Mouse (Mus musculus) embryonic facial prominence, embryonic 14.5 days (tissue): ENCODE data around the gene Gpx2. TPM values are rescaled to one million over a fixed set of nuclear protein-coding genes. Genes with fewer than 3 reads are reported as not detected.

Experiments used
- ATAC-seq: fragments of 200-750 bp; cut with Nextera tagmentation; 2 replicates; pipeline ENCODE4 v1.8.0; 2017; ENCODE audit warnings: low read depth, moderate number of reproducible peaks, moderate TSS enrichment
- DNase-seq: peaks from one replicate; pipeline ENCODE4 v3.0.0-alpha.2; 2015; ENCODE audit warnings: low spot score
- H3K27ac ChIP-seq: fragments of 300-500 bp; sonication (generic); replicated peaks from 2 replicates; pipeline ENCODE4 v1.5.1; 2014; ENCODE audit warnings: low read depth, mild to moderate bottlenecking, low read length, moderate library complexity
- H3K27me3 ChIP-seq: fragments of 300-500 bp; sonication (generic); replicated peaks from 2 replicates; pipeline ENCODE4 v1.6.1; 2014; ENCODE audit warnings: low read length; ENCODE audit not compliant: control insufficient read depth, insufficient read depth
- H3K36me3 ChIP-seq: fragments of 300-500 bp; sonication (generic); 2 replicates; pipeline ENCODE4 v1.6.1; 2014; ENCODE audit warnings: low read length, mixed read lengths; ENCODE audit not compliant: control insufficient read depth, insufficient read depth
- H3K4me1 ChIP-seq: fragments of 300-500 bp; sonication (generic); 2 replicates; pipeline ENCODE4 v1.6.1; 2014; ENCODE audit warnings: antibody characterized with exemption, low read length; ENCODE audit not compliant: control insufficient read depth, insufficient read depth
- H3K4me2 ChIP-seq: fragments of 300-500 bp; sonication (generic); 2 replicates; pipeline ENCODE4 v1.6.1; 2014; ENCODE audit warnings: low read depth, mild to moderate bottlenecking, low read length, moderate library complexity, mixed read lengths
- H3K4me3 ChIP-seq: fragments of 300-500 bp; sonication (generic); 2 replicates; pipeline ENCODE4 v1.5.1; 2014; ENCODE audit warnings: low read depth, mild to moderate bottlenecking, low read length
- H3K9ac ChIP-seq: fragments of 300-500 bp; sonication (generic); 2 replicates; pipeline ENCODE4 v1.6.1; 2014; ENCODE audit warnings: low read depth, mild to moderate bottlenecking, low read length, moderate library complexity, mixed read lengths
- H3K9me3 ChIP-seq: fragments of 300-500 bp; sonication (generic); 2 replicates; pipeline ENCODE4 v1.6.1; 2016; ENCODE audit warnings: low read length; ENCODE audit not compliant: control insufficient read depth
- WGBS: fragments of 180-500 bp; shearing (Covaris S2); extraction: QIAGEN DNeasy Blood & Tissue Kit; methylation state at CpG from one replicate; pipeline ENCODE4 v1.1.7; 2014; 5-methylcytosine and 5-hydroxymethylcytosine counted together
- polyA plus RNA-seq: library from polyadenylated mRNA; unstranded; fragments of >200 nt; fragmentation: Nextera tagmentation; extraction: Ambion mirVana; gene quantifications from 2 replicates; pipeline ENCODE4 v1.2.1, GENCODE M21; 2014

The Gpx2 gene
- polyA plus RNA-seq, 1 experiment from 2014 or later, result 6.8 TPM

DNA sequence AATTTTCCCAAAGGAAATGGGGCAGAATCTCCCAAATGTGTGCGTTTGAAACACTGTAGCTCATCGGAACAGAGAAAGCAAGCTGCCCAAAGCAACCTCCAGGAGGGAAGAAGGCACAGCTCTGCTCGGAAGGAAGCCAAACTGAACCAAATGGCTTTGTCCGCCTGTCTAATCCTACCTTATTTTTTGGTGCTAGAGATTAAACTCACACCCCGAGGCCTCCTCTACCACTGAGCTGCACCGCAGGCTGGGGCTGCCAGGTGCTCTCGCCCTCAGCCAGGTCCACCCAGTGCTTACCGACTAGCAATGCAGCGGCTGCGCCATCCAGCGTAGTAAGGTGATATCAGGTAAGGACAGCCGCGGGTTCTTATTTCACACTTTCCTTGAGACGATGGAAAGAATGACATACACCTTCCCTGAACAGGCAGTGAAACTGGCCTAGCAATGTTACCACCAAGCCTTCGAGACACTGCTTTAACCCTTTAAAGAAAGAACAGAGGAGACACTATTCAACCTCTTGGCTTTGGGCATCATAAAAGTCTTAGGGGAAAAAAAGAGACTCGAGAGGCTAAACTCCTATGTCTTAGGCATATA is 44.4 kb downstream of the Gpx2 start:
- H3K27ac ChIP-seq, result no peak overlapping the region
- no peak overlapping the region for H3K9ac ChIP-seq
- no peaks in the 10 kb centered on the region for H3K9me3 ChIP-seq
- ATAC-seq, result peak; percentile 77; the same call in 1 of the 2 replicates
- WGBS, result 70% methylated on average over 16 of the region's 16 CpGs
- H3K27me3 ChIP-seq, result no peaks in the 10 kb centered on the region
- H3K36me3 ChIP-seq, result no peaks in the 10 kb centered on the region
- no peak overlapping the region for H3K4me3 ChIP-seq
- peak; percentile 16 for DNase-seq
- no peaks in the 10 kb centered on the region for H3K4me1 ChIP-seq
- no peak overlapping the region for H3K4me2 ChIP-seq

Other genes starting within 250 kb of the Gpx2 start
- gene Sptb, start 85.0 kb downstream of the Gpx2 start, polyA plus RNA-seq, result 2.3 and 3.3 TPM in 2 replicates
- 88.8 and 99.4 TPM in 2 replicates for gene Churc1, start 30.0 kb downstream of the Gpx2 start, polyA plus RNA-seq
- gene Fntb, start 30.0 kb downstream of the Gpx2 start, polyA plus RNA-seq, result 41.4 and 44.6 TPM in 2 replicates
- gene Rab15, start 27.4 kb upstream of the Gpx2 start, polyA plus RNA-seq, result 26.5 and 27.7 TPM in 2 replicates
- gene Max, start 166.6 kb upstream of the Gpx2 start, polyA plus RNA-seq, result 37.1 and 39.3 TPM in 2 replicates